Mouse (Mus musculus) heart, embryonic 10.5 days (tissue): ENCODE measurements at regions not wholly inside any gene's neighbourhood (a gene's known extent, or its start where the extent isn't known, plus 50 kb on each side); places are given as distances from the start of the nearest gene placed in this dataset.
A peak's percentile ranks its signal among the peaks of the same experiment; 100 is the strongest.
"Not testable (repeated sequence)": the region's sequence is repeated elsewhere in the genome, so short reads cannot be mapped to it uniquely, and the experiment has no call there.

Experiments used
- DNase-seq: peaks from one replicate; pipeline ENCODE4 v3.0.0-alpha.2; 2017; ENCODE audit warnings: low spot score
- H3K27ac ChIP-seq: fragments of 300-500 bp; sonication (generic); 2 replicates; pipeline ENCODE4 v1.5.1; 2016; ENCODE audit warnings: mild to moderate bottlenecking
- H3K27me3 ChIP-seq: fragments of 300-500 bp; sonication (generic); 2 replicates; pipeline ENCODE4 v1.6.1; 2016; ENCODE audit warnings: mild to moderate bottlenecking; ENCODE audit not compliant: poor library complexity, insufficient read depth, severe bottlenecking
- H3K36me3 ChIP-seq: fragments of 300-500 bp; sonication (generic); 2 replicates; pipeline ENCODE4 v1.6.1; 2016; ENCODE audit warnings: mild to moderate bottlenecking, moderate library complexity
- H3K4me1 ChIP-seq: fragments of 300-500 bp; sonication (generic); 2 replicates; pipeline ENCODE4 v1.6.1; 2016; ENCODE audit warnings: mild to moderate bottlenecking
- H3K4me3 ChIP-seq: fragments of 300-500 bp; sonication (generic); 2 replicates; pipeline ENCODE4 v1.5.1; 2016; ENCODE audit warnings: mild to moderate bottlenecking, moderate library complexity
- H3K9me3 ChIP-seq: fragments of 300-500 bp; sonication (generic); 2 replicates; pipeline ENCODE4 v1.6.1; 2016; ENCODE audit warnings: mild to moderate bottlenecking, moderate library complexity
- WGBS: fragments of 180-500 bp; shearing (Covaris S2); methylation state at CpG from one replicate; pipeline ENCODE4 v1.1.7; 2016; 5-methylcytosine and 5-hydroxymethylcytosine counted together

DNA sequence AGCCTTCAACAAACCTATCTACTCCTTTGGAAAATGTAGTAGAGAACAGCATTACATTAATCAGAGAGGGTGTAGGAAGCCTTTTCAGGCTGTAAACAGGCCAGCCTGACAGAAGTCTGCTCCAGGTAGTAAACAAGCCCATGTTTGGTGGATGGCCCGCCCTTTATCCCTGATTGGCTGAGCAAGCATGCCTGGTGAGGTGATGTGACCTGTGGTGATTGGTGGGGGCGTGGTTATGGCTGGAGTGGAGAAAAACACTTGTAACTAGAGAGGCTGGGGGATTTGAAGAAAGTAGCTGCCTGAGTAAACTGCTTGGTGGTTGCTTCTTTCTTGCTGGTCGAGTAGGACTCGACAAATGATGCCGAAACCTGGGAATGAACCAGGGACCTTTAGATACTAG is 621.3 kb upstream of the Dsel start:
- not testable (repeated sequence) for DNase-seq, H3K36me3 ChIP-seq, H3K4me3 ChIP-seq, H3K27ac ChIP-seq, H3K4me1 ChIP-seq, H3K27me3 ChIP-seq, H3K9me3 ChIP-seq
- WGBS = 77% methylated on average over 5 of the region's 5 CpGs

- H3K27ac ChIP-seq = no peak overlapping the region
- no peaks in the 10 kb centered on the region for H3K36me3 ChIP-seq
- DNase-seq = no peak
- 42% methylated on average over 11 of the region's 11 CpGs for WGBS
- H3K9me3 ChIP-seq = no peaks in the 10 kb centered on the region
- no peaks in the 10 kb centered on the region for H3K4me1 ChIP-seq
- H3K4me3 ChIP-seq = no peak overlapping the region
- no peaks in the 10 kb centered on the region for H3K27me3 ChIP-seq
Observed at GRCm38 (mm10) chr1:112456047-112456446, 591.3 kb upstream of the Dsel start.

DNA sequence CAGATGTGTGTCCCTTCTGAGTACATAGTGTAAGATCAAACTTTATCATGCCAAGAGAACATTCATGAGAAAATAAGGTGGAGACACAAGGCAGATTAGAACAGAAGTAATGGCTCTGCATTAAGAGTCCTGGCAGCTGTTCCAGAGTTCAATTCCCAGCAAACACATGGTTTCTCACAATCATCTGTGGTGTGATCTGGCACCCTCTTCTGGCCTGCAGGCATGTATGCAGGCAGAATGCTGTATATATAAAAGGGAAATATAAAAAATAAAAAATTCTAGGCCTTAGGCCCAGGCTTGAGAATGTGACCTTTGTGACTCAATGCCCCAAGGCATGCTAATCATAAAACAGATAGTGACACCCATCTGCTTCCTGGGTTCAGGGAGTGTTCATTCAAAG is 587.7 kb upstream of the Dsel start:
- no peak for DNase-seq
- H3K4me1 ChIP-seq = no peaks in the 10 kb centered on the region
- H3K27me3 ChIP-seq = no peaks in the 10 kb centered on the region
- H3K4me3 ChIP-seq = no peak overlapping the region
- no peaks in the 10 kb centered on the region for H3K9me3 ChIP-seq
- H3K36me3 ChIP-seq = no peaks in the 10 kb centered on the region
- no peak overlapping the region for H3K27ac ChIP-seq

GRCm38 (mm10) chr1:112451622-112452021 is 586.9 kb upstream of the Dsel start:
- WGBS = 28% methylated on average over 2 of the region's 2 CpGs
- Histone ChIP-seq H3K36me3 (no peaks in the 10 kb centered on the region), H3K27ac (no peak overlapping the region), H3K4me3 (no peak overlapping the region), H3K27me3 (no peaks in the 10 kb centered on the region), H3K4me1 (no peaks in the 10 kb centered on the region), H3K9me3 (no peaks in the 10 kb centered on the region)
- no peak for DNase-seq

DNA sequence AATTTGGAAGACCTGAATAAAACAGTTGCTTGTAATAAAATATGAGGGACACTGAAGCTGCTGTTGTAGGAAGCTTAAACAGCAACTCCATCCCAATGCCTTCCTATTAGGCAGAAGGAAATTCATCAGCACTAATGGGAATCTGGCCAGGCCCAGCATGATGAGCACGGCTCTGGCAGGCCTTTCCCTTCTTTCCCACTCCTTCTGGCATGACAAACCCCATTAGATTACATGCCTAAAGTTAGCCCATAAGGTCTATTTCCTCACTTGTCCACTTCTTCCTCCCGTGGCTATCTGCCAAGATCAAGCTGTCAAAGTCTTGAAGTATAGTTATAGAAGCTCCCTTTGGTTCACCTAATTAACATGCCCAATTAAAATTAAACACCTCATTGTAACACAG is 574.4 kb upstream of the Dsel start:
- H3K4me1 ChIP-seq = no peaks in the 10 kb centered on the region
- 0 out of 2 replicates have a peak, but pooled peaks cover 3% of the 10 kb centered on the region for H3K9me3 ChIP-seq
- H3K36me3 ChIP-seq = no peaks in the 10 kb centered on the region
- H3K4me3 ChIP-seq = no peak overlapping the region
- 75% methylated on average over 2 of the region's 2 CpGs for WGBS
- H3K27me3 ChIP-seq = no peaks in the 10 kb centered on the region
- DNase-seq = no peak
- no peak overlapping the region for H3K27ac ChIP-seq

DNA sequence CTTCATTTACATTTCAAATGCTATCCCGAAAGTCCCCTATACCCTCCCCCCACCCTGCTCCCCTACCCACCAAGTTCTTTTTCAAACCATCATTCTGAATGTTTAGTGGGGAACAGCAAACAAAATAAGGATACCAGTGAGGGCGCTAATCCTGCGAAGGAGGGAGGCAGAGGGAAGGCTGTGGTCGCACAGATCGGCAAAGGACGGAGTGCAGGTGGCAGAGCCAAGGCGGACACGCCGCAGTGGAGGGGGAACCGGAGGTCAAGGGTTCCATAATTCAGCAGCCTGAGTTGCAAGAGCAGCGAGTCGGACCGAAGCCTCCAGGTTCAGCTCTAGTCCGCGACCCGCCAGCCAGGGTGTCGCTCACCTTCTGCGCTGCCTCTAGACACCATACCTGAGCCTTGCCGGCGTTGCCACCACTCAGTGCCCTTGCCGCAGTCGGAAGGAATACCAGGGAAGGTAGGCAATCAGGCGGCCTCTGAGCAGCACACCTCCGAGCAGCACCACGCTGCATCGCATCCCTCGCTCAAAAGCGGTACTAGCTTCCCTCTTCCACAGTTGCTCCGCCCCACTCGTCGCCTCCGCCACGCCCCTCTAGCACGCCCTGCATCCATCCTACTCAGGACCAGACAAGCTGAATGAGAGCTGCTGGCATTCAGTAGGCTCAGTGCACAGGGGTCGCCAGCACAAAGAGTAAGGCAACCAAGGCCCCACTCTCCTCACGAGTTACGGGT is 551.8 kb upstream of the Dsel start:
- peaks cover 6% of the 10 kb centered on the region; the same call in 1 of the 2 replicates for H3K4me1 ChIP-seq
- H3K4me3 ChIP-seq = peak overlapping the region; percentile 58
- H3K9me3 ChIP-seq = no peaks in the 10 kb centered on the region
- peak; percentile 74 for DNase-seq
- H3K27ac ChIP-seq = no peak overlapping the region
- 4% methylated on average over 37 of the region's 37 CpGs for WGBS
- no peaks in the 10 kb centered on the region for H3K36me3 ChIP-seq
- H3K27me3 ChIP-seq = peaks cover 12% of the 10 kb centered on the region

- H3K4me1 ChIP-seq = no peaks in the 10 kb centered on the region
- H3K4me3 ChIP-seq = no peak overlapping the region
- no peaks in the 10 kb centered on the region for H3K9me3 ChIP-seq
- no peak for DNase-seq
- no peaks in the 10 kb centered on the region for H3K36me3 ChIP-seq
- no peaks in the 10 kb centered on the region for H3K27me3 ChIP-seq
- no peak overlapping the region for H3K27ac ChIP-seq
- WGBS = 40% methylated on average over 3 of the region's 3 CpGs
Observed at GRCm38 (mm10) chr1:112388807-112389206, 524.1 kb upstream of the Dsel start.

DNA sequence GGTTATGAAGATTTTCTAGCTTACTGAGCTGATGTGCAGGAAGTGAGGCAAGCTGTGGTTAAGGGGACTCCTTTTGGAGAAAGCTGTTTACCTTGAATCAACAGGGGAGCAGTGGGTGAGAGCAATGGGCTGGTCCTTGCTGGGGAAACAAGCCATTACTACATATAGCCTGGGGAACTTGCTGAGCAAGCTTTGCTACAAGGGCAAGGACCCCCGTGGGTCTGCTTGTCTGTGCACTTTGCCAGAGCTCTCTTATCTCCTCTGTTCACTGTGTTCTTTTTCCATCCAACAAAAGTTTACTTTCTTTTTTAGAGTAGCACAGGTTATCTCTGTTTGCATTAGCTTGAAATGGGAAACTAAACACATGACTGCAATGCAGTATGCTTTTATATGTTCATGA is 519.3 kb upstream of the Dsel start:
- Histone ChIP-seq H3K27ac (no peak overlapping the region), H3K9me3 (no peaks in the 10 kb centered on the region), H3K27me3 (no peaks in the 10 kb centered on the region), H3K4me1 (no peaks in the 10 kb centered on the region), H3K4me3 (no peak overlapping the region), H3K36me3 (no peaks in the 10 kb centered on the region)
- WGBS = 41% methylated on average over 1 of the region's 1 CpGs
- no peak for DNase-seq

- Histone ChIP-seq H3K4me3 (no peak overlapping the region), H3K27me3 (no peaks in the 10 kb centered on the region), H3K27ac (no peak overlapping the region), H3K4me1 (no peaks in the 10 kb centered on the region), H3K36me3 (no peaks in the 10 kb centered on the region), H3K9me3 (no peaks in the 10 kb centered on the region)
- WGBS = 14% methylated on average over 2 of the region's 2 CpGs
- DNase-seq = no peak
Observed at GRCm38 (mm10) chr1:112379651-112380264, 515.0 kb upstream of the Dsel start.

GRCm38 (mm10) chr1:112378660-112379059 is 513.9 kb upstream of the Dsel start:
- 17% methylated on average over 2 of the region's 2 CpGs for WGBS
- no peak overlapping the region for H3K27ac ChIP-seq
- no peaks in the 10 kb centered on the region for H3K4me1 ChIP-seq
- DNase-seq = no peak
- H3K36me3 ChIP-seq = no peaks in the 10 kb centered on the region
- no peak overlapping the region for H3K4me3 ChIP-seq
- no peaks in the 10 kb centered on the region for H3K27me3 ChIP-seq
- H3K9me3 ChIP-seq = no peaks in the 10 kb centered on the region

GRCm38 (mm10) chr1:112355816-112356215 is 491.1 kb upstream of the Dsel start:
- Histone ChIP-seq H3K27ac (no peak overlapping the region), H3K36me3 (no peaks in the 10 kb centered on the region), H3K4me1 (no peaks in the 10 kb centered on the region), H3K27me3 (no peaks in the 10 kb centered on the region), H3K4me3 (no peak overlapping the region), H3K9me3 (no peaks in the 10 kb centered on the region)
- 82% methylated on average over 1 of the region's 1 CpGs for WGBS
- no peak for DNase-seq
